Mouse (Mus musculus) ovary, adult 18-20 months (tissue): Measurements from ENCODE around the gene Cdc42ep4.

Source experiments
- DNase-seq: peaks from one replicate; pipeline ENCODE4 v3.0.0; 2022; ENCODE audit warnings: low spot score, mixed read lengths

The Cdc42ep4 gene

DNA sequence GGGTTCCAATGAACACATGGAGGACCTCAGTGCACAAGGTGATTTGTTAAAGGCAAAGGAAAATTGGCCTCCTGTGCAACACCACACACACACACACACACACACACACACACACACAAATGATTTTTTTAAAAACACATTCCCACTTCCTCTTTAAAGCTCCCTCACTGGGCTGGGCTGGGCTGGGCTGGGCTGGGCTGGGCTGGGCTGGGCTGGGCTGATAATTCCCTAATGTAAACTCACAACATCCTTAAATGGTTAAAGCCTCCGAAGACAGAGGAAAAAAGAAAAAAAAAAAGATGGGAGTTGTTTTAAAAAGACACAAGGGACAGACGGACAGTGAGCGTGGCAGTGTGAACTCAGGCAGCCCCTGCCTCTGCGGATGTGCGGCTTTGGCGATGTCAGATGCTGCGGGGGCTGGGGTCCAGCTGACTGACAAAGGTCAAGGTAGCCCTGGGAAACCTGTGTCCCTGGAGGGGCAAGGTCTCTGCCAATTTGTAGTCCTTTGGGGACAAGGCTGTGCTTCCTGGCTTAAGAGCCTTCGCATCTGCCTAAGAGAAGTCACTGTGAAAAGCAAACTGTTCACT is 26.3 kb upstream of the Cdc42ep4 start:
- DNase-seq, result no peak

DNA sequence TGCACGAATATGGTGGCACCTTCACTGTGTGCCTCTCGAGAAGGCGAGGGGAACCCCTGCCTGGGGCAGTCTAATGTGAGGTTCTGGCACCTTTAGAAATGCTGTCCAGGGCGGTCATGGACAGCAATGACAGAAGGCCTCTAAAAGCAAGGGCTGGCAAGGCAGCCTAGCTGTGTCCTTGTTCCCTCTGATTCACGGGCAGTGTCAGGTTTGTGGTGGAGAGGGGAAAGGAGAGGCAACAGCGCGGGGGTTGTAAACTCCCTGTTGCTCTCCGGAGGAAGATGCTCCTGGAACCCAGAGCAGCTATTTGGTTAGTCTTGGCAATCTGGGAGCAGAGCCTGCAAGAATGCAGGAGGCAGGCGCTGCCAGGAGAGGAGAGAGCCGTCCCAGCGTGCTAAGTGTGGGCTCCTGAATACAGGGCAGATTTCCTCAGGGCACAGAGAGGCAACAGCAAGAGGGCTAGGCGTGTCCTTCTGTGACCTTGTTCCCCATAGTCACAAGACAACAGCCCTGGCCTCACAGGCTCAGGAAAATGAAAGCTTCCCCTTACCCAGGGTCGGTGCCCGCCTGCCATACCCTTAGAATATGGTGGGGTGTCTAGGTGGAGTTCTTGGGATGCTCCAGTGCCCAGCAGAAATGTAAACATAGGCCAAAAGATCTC is 25.3 kb upstream of the Cdc42ep4 start:
- DNase-seq, result no peak

DNA sequence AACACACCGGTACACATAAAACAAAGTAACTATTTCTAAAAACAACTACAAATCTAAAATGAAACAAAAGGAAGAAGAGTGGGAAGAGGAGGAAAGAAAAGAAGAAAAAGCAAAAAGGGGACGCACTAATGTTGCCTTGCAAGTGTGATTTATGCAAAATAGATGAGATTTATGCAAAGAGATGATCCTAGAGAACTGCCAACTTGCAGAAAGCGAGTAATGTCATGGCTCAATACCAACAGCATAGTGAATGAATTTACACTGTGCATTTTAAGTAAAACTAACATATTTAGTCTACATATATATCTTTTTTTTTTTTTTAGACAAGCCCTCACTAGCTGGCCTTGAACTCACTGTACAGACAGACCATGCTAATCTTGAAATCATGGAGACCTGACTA is 23.1 kb upstream of the Cdc42ep4 start:
- no peak for DNase-seq

DNA sequence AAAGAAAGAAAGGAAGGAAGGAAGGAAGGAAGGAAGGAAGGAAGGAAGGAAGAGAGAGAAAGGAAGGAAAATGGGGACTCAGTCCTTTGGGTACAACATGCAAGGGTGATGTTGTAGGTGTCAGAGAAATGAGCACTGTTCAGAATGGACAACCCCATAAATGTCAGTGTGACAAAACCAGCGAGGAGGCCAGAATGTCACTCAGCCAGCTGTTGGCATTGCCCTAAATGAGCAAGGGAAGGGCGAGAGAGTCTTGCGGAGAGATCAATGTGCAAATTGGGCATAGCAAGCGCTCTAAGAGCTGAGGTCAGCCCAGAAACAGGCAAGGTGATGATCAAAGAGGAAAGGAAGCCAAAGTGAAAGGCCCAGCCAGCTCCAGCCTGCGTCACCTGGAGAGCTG is 21.5 kb upstream of the Cdc42ep4 start:
- DNase-seq, result no peak

DNA sequence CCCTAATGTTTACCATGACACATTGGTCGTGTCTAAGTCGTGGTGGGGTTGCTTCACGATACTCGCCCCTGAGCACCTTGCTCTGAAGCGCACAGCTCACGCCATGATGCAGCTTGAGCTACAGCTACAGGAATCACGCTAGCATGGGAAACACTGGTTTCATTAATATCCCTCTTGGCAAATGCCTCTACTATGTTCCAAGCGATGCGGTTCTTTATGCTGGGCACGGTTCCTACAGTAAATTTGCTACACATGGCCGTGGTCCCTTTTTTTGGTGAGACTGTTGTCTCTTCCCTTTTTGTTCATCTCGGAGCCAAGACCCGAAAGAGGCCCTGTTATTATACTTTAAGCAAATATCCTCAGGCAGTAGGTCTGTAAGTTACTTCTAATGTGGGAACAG is 19.5 kb upstream of the Cdc42ep4 start:
- DNase-seq, result no peak

DNA sequence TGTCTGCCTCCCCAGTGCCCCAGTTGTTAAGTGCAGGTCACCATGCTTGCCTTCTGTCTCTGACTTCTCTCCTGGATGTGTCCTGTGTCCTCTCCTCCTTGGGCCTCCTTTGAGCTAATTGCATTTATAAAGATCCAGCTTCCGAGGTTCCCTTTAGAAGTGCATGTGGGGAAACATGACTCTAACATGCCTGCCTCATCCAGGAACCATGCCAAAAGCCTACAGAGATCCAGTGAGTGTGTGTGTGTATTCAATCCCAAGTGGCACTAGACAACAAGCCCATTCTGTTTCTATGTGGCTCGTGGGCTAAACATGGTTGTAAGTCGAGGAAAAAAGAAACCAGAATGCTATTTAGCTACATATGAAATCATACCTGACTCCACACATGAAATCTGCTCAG is 16.7 kb upstream of the Cdc42ep4 start:
- no peak for DNase-seq

DNA sequence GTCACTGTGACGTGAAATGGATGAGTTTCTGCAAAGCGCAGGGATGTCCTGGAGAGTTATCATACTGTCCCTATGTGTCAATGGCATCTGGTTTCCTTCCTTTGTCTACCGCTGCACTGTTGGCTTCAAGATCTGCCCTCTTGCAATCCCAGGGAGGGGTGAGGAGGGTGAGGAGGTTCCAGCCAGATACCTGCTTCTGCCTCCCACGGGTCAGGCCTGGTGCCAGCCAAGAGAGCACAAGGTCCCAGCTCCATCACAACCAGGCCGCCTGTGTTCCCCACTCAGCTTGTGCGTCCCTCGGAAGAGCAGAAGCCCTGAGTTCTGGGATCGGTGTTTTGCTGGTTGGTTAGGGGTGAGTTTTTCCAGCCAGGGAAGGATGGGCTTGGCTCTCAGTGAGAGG is 15.6 kb upstream of the Cdc42ep4 start:
- DNase-seq, result no peak

DNA sequence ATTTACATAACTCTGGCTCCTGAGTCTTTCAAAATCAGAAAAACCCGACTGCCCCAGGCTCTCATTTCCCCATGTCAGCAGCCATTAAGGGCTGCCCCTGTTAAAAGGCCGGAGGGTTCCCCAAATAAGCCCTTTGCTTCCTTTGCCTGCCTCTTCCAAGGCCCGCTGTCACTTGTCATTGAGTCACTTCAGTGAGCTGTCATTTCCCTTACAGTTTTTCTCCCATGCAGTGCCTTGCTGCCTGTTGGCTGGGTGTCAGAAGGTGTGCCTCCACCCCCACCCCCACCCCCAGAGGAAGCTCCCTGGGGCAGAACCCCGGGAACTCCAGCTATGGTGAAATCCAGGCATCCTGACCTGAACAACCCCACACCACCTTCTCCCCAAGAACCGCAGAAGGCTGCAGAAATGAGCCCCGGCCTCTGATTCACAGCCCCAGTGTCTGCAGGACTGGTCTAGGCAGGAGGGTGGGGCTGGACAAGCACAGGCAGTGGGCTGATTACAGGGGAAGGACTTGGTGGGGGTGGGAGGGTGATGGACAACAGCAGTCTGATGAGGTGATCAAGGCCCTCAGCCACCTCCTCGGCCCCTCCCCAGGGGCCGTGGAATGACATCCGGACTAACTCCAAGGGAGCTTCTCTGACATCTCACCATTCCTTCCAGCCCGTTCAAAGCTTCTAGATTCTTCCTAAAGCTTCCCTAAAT is 14.8 kb upstream of the Cdc42ep4 start:
- DNase-seq, result no peak

DNA sequence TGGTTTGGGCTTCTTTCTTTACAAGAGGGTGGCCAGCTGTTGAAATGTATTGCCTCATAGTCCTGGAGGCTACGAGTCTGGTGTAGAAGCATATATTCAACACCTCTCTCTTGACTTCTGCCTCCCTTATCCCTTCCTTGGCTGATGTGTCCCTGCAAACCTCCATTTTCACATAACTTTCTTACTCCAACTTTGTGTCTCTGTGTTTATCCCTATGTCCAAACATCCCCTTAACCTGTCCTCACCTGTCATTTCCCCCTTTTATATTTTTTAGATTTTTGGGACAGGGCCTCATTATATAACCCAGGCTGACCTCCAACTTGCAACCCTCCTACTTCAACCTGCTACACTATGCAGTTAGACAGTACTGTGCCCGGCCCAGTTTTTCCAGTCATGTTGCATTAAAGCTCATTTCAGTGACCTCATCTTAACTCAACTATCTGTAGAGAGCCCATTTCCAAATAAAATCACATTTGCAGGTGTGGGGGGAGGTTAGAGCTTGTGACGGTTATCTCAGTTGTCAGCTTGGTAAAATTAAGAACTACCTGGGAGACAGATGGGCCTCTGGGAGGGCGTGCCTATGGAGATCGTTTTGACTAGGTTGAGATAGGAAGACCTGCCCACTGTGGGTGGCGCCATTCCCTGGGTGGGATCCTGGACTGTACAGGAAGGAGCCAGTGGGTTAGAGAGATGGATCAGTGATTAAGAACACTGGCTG is 12.6 kb upstream of the Cdc42ep4 start:
- DNase-seq, result no peak

DNA sequence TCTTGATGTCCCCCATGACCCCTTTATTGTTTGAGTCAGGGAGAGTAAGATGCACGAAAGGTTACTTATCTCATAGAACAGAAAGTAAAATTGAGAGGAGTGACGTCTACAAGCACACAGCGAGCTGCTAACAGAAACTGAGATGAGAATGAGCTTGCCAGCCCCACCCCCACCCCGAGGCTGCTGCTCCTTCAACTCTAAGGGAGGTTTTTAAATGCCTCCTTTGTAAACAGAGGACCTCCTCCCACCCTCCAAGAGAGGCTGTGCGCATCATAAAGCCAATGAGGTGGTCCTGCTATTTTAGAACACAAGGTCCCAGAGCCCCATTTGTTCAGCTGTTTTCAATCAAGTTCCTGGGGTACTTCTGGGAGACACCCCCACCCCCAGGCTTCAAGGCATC is 11.8 kb upstream of the Cdc42ep4 start:
- DNase-seq, result no peak

DNA sequence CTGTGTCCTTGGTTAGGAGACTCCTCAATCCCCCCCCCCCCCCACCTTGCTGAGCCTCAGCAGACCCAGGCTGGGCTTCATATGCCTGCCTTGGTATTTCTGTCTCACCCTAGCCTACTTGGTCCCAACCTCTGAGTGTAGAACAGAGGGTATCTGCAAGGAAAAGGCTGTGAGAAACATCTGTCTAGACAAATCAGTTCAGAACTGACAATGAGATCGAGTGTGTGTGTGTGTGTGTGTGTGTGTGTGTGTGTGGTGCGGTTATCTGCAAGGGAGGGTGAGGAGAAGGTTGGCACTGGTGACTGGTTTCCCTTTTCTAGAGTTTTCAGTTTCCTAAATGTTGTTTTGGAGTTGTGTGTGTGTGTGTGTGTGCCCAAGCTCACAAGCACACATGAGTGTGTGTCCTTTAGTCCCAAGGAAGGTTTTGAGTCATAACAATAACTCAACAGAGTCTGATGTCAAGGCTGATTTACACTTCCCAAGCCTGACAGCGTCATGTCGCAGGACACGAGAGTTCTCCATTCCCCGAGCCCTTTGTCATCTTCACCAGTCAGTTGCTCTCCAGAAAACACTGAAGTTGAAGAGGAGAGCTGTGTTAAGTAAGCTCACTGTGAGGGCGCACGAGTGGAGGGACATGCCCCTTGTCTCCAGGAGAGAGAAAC is 10.6 kb upstream of the Cdc42ep4 start:
- no peak for DNase-seq

DNA sequence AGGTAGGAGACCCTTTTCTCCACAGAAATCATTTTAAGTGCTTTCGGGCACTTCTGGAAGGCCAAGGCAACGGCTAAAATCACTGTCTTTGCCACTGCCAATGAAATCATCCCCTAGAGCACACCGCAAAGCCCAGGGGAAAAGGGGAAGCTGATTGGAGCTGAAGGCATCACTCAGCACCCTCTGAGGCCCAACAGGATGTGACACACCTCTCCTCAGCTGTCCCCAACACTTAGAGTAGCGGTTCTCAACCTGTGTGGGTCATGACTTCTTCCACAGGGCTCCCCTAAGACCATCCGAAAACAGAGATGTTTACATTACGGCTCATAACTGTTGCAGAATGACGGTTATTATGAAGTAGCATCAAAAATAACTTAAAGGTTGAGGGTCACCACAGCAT is 10.0 kb upstream of the Cdc42ep4 start:
- no peak for DNase-seq

DNA sequence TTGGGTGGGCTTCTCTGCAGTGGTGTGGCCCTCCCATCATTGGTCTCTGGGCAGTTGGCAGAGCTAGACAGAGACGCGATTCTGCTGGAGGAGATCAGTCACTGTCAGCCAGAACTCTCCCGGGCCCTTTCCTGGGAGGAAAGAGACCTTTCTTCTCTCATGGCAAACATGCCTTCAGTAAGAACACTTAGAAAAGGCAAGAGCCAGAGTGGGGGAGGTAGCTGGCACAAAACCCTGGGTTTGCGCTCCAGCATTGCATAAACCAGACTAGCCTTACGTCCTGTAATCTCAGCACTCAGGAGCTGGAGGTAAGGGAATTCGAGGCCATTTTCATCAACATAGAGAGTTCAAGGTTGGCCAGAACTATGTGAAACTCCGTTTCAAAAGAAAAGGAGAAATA is 8.8 kb upstream of the Cdc42ep4 start:
- no peak for DNase-seq

DNA sequence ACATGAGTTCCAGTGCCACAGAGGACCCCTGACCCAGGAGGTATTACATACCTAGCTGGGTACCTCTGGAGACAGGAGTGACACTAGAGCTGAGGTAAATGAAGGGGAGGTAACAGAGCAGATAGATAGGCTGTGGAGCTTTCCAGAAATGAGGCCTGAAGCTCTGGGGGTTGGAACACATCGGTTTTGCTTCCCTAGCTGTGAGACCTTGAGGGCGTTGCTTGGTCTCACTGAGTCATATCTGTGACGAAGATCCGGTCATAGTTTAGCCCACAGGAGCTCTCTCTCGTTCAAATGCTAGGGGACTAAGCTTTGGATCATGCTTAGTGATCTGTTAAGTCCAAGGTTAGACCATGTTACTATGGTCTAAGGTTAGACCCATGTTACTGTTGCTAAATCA is 7.2 kb upstream of the Cdc42ep4 start:
- no peak for DNase-seq

DNA sequence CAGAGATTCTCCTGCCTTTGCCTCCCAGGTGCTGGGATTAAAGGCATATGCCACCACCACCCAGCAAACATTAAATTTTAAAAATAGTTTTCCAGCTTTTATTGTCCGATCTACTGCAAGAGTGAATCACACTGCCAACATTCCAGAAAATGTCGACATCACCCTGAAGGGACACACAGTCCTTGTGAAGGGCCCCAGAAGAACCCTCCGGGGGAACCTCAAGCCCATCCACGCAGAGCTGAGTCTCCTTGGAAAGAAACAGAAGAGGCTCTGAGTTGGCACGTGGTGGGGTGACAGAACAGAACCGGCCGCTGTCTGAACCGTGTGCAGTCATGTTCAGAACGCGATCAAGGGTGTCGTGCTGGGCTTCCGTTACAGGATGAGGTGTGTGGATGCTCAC is 4.9 kb upstream of the Cdc42ep4 start:
- no peak for DNase-seq

DNA sequence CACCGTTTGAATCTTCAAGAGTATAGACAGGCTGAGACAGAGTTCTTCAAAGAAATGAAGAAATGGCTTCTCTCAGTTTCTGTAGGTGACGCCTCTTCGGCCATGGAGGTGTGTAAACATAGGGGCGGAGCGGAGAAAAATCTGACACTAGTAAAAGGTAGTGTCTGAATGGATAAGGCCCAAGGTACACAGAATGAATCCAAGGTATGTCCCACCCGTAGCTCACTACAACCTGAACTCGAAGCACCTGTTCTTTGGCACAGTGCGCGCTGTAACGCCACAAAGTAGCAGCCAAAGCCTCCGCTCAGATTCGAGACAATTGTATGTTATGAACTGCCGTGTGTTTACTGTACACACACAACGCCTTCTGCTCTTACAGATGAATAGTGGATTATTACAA is 4.2 kb upstream of the Cdc42ep4 start:
- DNase-seq, result no peak

DNA sequence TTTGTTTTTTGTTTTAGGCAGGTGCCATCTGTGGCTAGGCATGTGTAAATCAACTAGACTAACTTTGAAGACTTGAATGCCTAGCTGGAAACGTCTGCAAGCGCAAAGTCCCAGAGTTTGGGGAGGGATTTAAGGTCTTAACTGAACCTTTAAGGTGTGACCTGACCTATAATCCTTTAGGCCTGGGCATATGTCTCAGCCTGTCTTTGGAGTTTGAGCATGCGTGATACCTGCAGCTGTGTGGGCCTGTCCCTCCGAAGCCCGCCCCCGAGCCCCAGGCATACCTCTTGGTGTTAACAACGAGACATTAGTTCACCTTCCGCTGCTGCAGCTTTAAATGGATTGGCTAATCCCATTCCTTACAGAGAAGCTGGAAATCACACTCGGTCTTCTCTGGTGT is 3.2 kb upstream of the Cdc42ep4 start:
- no peak for DNase-seq

DNA sequence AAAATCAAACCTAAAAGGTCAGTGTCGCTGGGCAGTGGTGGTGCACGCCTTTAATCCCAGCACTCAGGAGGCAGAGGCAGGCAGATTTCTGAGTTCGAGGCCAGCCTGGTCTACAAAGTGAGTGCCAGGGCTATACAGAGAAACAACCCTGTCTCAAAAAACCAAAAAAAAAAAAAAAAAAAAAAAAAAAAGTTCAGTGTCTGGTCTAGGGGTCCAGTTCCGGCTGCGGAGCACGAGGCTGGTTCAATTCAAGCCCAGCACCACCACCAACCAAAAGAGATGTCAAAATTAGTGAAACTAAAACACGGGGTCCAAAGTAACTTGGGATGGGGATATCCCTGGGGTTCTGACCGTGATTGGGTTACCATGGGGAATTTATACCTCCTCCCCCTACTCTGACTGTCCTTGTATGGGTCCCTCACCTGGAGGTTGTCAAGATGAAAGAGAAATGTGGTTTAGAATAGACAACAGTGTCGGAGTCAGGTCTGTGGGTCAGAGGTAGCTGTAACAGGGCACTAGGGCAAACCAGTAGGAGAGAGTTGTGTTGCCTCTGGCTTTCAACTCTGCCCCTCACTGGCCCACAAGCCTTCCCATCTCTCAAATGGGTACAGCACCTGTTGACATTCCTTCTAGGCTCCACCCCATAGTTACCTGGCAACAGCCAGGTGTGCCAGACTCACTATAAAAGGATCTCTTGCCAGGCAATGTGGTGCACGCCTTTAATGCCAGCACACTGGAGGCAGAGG is 1.2 kb upstream of the Cdc42ep4 start:
- no peak for DNase-seq

DNA sequence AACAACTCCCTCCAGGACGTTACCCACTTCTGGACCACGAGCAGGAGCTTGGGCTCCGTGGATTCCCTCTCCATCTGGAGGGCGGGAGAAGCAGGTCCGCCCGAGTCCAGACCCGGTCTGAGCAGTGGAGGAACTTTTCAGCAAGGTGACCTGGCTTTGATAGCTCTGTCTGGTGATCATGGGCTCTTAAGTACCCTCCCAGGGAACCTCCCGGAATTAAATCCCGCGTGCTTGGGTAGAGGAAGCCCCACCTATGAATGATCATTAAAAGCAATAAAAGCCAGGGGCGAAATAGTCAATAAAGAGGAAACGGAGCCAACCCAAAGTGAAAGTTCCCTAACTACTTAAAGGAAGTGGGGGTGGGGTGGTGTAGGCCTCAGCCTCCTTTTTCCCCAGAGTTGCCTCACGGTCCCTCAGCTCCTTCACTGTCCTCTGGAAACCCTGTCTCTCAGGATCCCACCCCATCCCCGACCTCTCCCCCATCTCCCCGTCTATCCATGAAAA is 529 bp upstream of the Cdc42ep4 start:
- no peak for DNase-seq

DNA sequence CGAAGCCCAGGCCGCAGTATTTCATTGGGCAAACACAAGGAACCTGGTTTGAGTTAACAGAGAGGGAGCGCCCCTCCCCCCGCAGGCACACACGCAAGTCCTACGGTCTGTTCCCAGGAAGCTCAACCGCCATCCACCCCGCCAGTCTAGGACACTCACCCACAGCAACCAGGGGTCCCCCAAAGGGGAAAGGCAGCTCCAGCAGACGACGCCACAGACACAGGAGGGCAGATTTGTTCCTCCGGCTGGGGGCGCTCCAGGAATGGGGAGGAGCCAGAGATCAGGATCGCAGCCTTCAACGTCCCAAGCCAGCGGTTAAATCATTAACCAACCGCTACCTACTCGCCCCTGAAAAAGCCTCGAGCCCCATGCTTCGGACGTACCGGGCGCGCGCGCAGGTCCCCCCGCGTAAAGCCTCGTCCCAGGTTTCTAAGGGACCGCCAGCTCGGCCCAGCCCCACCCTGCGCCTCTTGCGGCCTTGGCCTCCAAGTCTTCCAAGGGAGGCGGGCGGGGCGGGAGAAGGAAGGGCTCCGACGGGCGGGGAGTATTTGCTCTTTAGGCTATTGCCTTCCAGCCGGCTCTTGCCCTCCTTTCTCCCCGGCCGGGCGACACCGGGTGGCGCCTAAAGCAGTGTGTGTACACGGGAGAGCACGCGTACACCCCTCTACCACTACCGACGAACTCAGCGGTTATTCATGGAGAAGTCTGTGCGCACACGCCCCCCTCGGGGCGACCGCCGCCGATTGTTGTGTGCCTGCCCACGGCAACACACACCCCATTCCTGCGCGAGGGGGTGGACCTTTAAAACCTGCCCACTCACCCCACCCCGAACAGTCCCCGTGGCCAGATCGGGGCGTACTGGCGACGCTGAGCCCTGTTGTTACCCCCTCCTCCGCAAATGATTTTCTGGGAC is 854 bp downstream of the Cdc42ep4 start:
- DNase-seq, result peak; percentile 65
